Mouse (Mus musculus) CH12.LX (cell line): ENCODE measurements around the gene Slc10a7.

Experiments
- POLR2A ChIP-seq: IDR thresholded peaks from 2 replicates; pipeline ENCODE4 v1.6.1; 2011; ENCODE audit warnings: low read depth, mild to moderate bottlenecking, improper control_type of control experiment, low read length
- ZNF384 ChIP-seq: IDR thresholded peaks from 2 replicates; pipeline ENCODE4 v1.6.1; 2012; ENCODE audit warnings: low read depth, low read length, improper control_type of control experiment, inconsistent platforms

DNA sequence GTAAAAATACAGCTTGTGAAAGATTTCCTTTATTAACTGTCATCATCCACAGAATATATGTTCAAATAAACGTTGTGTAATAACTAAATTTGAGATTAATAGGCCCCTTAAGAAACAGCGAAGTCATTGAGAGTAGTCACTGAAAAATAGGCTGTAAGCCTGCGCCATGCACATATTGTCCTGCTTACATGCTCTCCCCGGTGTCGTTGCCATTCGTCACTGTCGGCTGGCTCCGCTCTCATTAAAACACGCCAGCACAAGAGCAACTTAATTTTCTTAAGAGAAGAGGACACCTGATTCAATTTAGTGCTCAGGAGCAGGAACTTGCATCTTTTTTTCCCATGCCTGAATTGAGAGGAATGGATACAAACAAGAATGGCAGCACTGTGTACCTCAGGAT, 62.4 kb downstream of the Slc10a7 start:
- TF ChIP-seq ZNF384, result no peak
- no peak for TF ChIP-seq POLR2A
